In genomic region chr11:81364442-81364841, GRCm38 (mm10) we compare ENCODE assay signal across 23 mouse cellular contexts.
DNase-seq lines count a peak whose midpoint lies in the region; ATAC-seq and TF ChIP-seq lines count a peak whose summit lies in the region.
"Had no signal": no experiment of that assay in that cellular context is flagged by ENCODE, and none has a peak within 500 bp of the region (broad histone marks: within the 10 kb centered on the region; RNA-seq: fewer than 3 reads in every experiment).

No protein-coding gene starts in this region.

- H3K9me3 ChIP-seq in midbrain, postnatal 0 days (ENCODE audit: low read length): no peaks in the 10 kb centered on the region
- H3K9me3 ChIP-seq in midbrain, embryonic 11.5 days (ENCODE audit: control insufficient read depth, low read length): peaks cover 4% of the 10 kb centered on the region; the same call in 1 of the 2 replicates
- H3K9me3 ChIP-seq: forebrain, embryonic 15.5 days; heart, embryonic 12.5 days; liver, embryonic 15.5 days; midbrain, embryonic 13.5 days had no signal

- no peaks in the 10 kb centered on the region for H3K27me3 ChIP-seq in midbrain, postnatal 0 days (ENCODE audit: insufficient read depth, low read length)
- H3K27me3 ChIP-seq in midbrain, embryonic 11.5 days (ENCODE audit: control insufficient read depth, insufficient read depth, low read length): no peaks in the 10 kb centered on the region
- H3K27me3 ChIP-seq: forebrain, embryonic 15.5 days; heart, embryonic 12.5 days; limb, embryonic 13.5 days; liver, embryonic 15.5 days; midbrain, embryonic 13.5 days had no signal

- no peak overlapping the region for H3K4me3 ChIP-seq in layer of hippocampus, adult 2 months
- no peak overlapping the region for H3K4me3 ChIP-seq in midbrain, postnatal 0 days (ENCODE audit: low read depth, low read length)
- no peak overlapping the region for H3K4me3 ChIP-seq in midbrain, embryonic 11.5 days (ENCODE audit: low read depth, low read length)
- H3K4me3 ChIP-seq: embryonic facial prominence, embryonic 10.5 days; forebrain, embryonic 15.5 days; heart, embryonic 12.5 days; hindbrain, embryonic 10.5 days; limb, embryonic 13.5 days; liver, embryonic 15.5 days; midbrain, embryonic 13.5 days had no signal

- TF ChIP-seq POLR2A in brain, embryonic 14.5 days (IDR thresholded peaks at IDR 0.05; ENCODE audit: borderline replicate concordance, extremely low read depth, insufficient read depth, insufficient read length, poor library complexity, severe bottlenecking): no peak

- no peak overlapping the region for H3K9ac ChIP-seq in midbrain, postnatal 0 days (replicated peaks; ENCODE audit: low read length, poor library complexity, severe bottlenecking)
- H3K9ac ChIP-seq in midbrain, embryonic 11.5 days (ENCODE audit: low read length): no peak overlapping the region
- H3K9ac ChIP-seq: forebrain, embryonic 15.5 days; heart, embryonic 12.5 days; limb, embryonic 13.5 days; liver, embryonic 15.5 days; midbrain, embryonic 13.5 days had no signal

- DNase-seq in layer of hippocampus, adult 2 months (ENCODE audit: low spot score in 2 of 2): no peak
- no peak for DNase-seq in layer of hippocampus, adult 18-20 months (ENCODE audit: low spot score in 2 of 2)
- DNase-seq in midbrain, postnatal 0 days (ENCODE audit: low spot score): no peak
- no peak for DNase-seq in midbrain, embryonic 11.5 days (ENCODE audit: low spot score, missing footprints)
- peak; percentile 25 for DNase-seq in ES-CJ7 (ENCODE audit: low read depth, low spot score)
- no peak for DNase-seq in brain, embryonic 14.5 days (ENCODE audit: low read depth)
- DNase-seq: adrenal gland, postnatal 14 days; cerebellum, adult 11 months; cerebellum, postnatal 10 days; heart, postnatal 10 days; kidney, adult 18-20 months; layer of hippocampus, postnatal 36 days; lung, postnatal 10 days; right cerebral cortex, postnatal 14 days; thymus, postnatal 25 days had no signal

- H3K36me3 ChIP-seq in midbrain, postnatal 0 days (ENCODE audit: insufficient read depth, low read length): no peaks in the 10 kb centered on the region
- H3K36me3 ChIP-seq in midbrain, embryonic 11.5 days (ENCODE audit: control insufficient read depth, insufficient read depth, low read length): no peaks in the 10 kb centered on the region
- H3K36me3 ChIP-seq: embryonic facial prominence, embryonic 10.5 days; forebrain, embryonic 15.5 days; heart, embryonic 12.5 days; hindbrain, embryonic 10.5 days; limb, embryonic 13.5 days; liver, embryonic 15.5 days; midbrain, embryonic 13.5 days had no signal

- no peak overlapping the region for H3K4me2 ChIP-seq in midbrain, postnatal 0 days (ENCODE audit: low read depth, low read length, poor library complexity, severe bottlenecking)
- no peak overlapping the region for H3K4me2 ChIP-seq in midbrain, embryonic 11.5 days
- H3K4me2 ChIP-seq: forebrain, embryonic 15.5 days; heart, embryonic 12.5 days; limb, embryonic 13.5 days; liver, embryonic 15.5 days; midbrain, embryonic 13.5 days had no signal

- H3K4me1 ChIP-seq in midbrain, postnatal 0 days (ENCODE audit: insufficient read depth, low read length): no peaks in the 10 kb centered on the region
- no peaks in the 10 kb centered on the region for H3K4me1 ChIP-seq in midbrain, embryonic 11.5 days (ENCODE audit: control insufficient read depth, insufficient read depth, low read length)
- H3K4me1 ChIP-seq: heart, embryonic 12.5 days; liver, embryonic 15.5 days had no signal

- TF ChIP-seq CTCF in layer of hippocampus, adult 2 months (conservative IDR thresholded peaks at IDR 0.05): peak; percentile 57
- peak; percentile 25; the same call in 1 of the 2 replicates for TF ChIP-seq CTCF in midbrain, postnatal 0 days (IDR thresholded peaks at IDR 0.05)
- TF ChIP-seq CTCF in brain, embryonic 14.5 days (IDR thresholded peaks at IDR 0.05; ENCODE audit: borderline replicate concordance, extremely low read depth, insufficient read depth, insufficient read length): peak; percentile 23; the same call in 1 of the 2 replicates

- H3K27ac ChIP-seq in layer of hippocampus, adult 2 months: no peak overlapping the region
- no peak overlapping the region for H3K27ac ChIP-seq in midbrain, postnatal 0 days (ENCODE audit: low read depth, low read length)
- H3K27ac ChIP-seq in midbrain, embryonic 11.5 days (ENCODE audit: low read depth, low read length): no peak overlapping the region
- H3K27ac ChIP-seq: embryonic facial prominence, embryonic 10.5 days; forebrain, embryonic 15.5 days; hindbrain, embryonic 10.5 days; limb, embryonic 13.5 days; liver, embryonic 15.5 days; midbrain, embryonic 13.5 days had no signal

- WGBS in midbrain, postnatal 0 days: 94% methylated on average over 3 of the region's 3 CpGs
- WGBS in midbrain, embryonic 11.5 days: 90% methylated on average over 3 of the region's 3 CpGs

- ATAC-seq in midbrain, postnatal 0 days (ENCODE audit: low FRiP score): no peak
- no peak for ATAC-seq in midbrain, embryonic 11.5 days (ENCODE audit: low FRiP score)
- ATAC-seq in cerebellum, adult (ENCODE audit: insufficient number of reproducible peaks, low FRiP score, low TSS enrichment): no peak
- ATAC-seq: forebrain, embryonic 15.5 days; midbrain, embryonic 13.5 days had no signal
